Mouse (Mus musculus) R1 (cell line): ENCODE measurements around the gene Gm4846.
"Not testable (repeated sequence)": the region's sequence is repeated elsewhere in the genome, so short reads cannot be mapped to it uniquely, and the experiment has no call there.

Experiments used
- DNase-seq: peaks from one replicate; pipeline ENCODE4 v3.0.0-alpha.2; 2018; ENCODE audit warnings: low read depth, low spot score

The Gm4846 gene

GRCm38 (mm10) chr1:166497488-166497887 lies at the start of gene Gm4846:
Gene Gm4846 (minus strand): TSS chr1:166497588.
- DNase-seq, result not testable (repeated sequence)

- not testable (repeated sequence) for DNase-seq
Observed at GRCm38 (mm10) chr1:166531521-166531920, 34.1 kb upstream of the Gm4846 start.

- DNase-seq, result not testable (repeated sequence)
Observed at GRCm38 (mm10) chr1:166524709-166525108, 27.3 kb upstream of the Gm4846 start.

- DNase-seq, result not testable (repeated sequence)
Observed at GRCm38 (mm10) chr1:166519626-166520025, 22.2 kb upstream of the Gm4846 start.

GRCm38 (mm10) chr1:166516556-166516955 lies 19.2 kb upstream of the Gm4846 start:
- no peak for DNase-seq

GRCm38 (mm10) chr1:166504206-166504605 lies 6.8 kb upstream of the Gm4846 start:
- DNase-seq, result not testable (repeated sequence)

- no peak for DNase-seq
Observed at GRCm38 (mm10) chr1:166479503-166479902, 17.9 kb downstream of the Gm4846 start.

- DNase-seq, result no peak
Observed at GRCm38 (mm10) chr1:166467172-166467571, 30.2 kb downstream of the Gm4846 start.

- no peak for DNase-seq
Observed at GRCm38 (mm10) chr1:166462544-166462943, 34.8 kb downstream of the Gm4846 start.

- no peak for DNase-seq
Observed at GRCm38 (mm10) chr1:166441992-166442391, 55.4 kb downstream of the Gm4846 start.

GRCm38 (mm10) chr1:166439426-166439825 lies 58.0 kb downstream of the Gm4846 start:
- no peak for DNase-seq
